Mouse (Mus musculus): ENCODE data around the gene Psph.

- TF ChIP-seq CTCF (IDR thresholded peaks at IDR 0.05): no peak; the same call in 1 of the 2 replicates
- no peak for TF ChIP-seq EP300 (IDR thresholded peaks at IDR 0.05)
These were observed 1.9 kb downstream of the Psph start for GRCm38 (mm10) chr5:129785235-129785870.

Measured in lung, postnatal 0 days (tissue).